Mouse (Mus musculus): ENCODE measurements around the gene Col27a1. TPM values are rescaled to one million over a fixed set of nuclear protein-coding genes. Genes with fewer than 3 reads are reported as not detected.

Gene Col27a1
- polyA plus RNA-seq, 1 experiment from 2014 or later: 22.3 TPM

- no peak for ATAC-seq (ENCODE audit: insufficient number of reproducible peaks, low FRiP score, low TSS enrichment, low read depth)
- 81% methylated on average over 1 of the region's 1 CpGs for WGBS
- Histone ChIP-seq H3K9me3 (replicated peaks) (no peaks in the 10 kb centered on the region), H3K4me2 (replicated peaks) (no peak overlapping the region), H3K4me3 (replicated peaks) (no peak overlapping the region), H3K27ac (replicated peaks) (no peak overlapping the region), H3K4me1 (0 out of 2 replicates have a peak, but pooled peaks cover 8% of the 10 kb centered on the region), H3K27me3 (no peaks in the 10 kb centered on the region), H3K9ac (no peak overlapping the region), H3K36me3 (peaks cover 28% of the 10 kb centered on the region)
These were observed 49.1 kb downstream of the Col27a1 start for GRCm38 (mm10) chr4:63262941-63263340.

GRCm38 (mm10) chr4:63266276-63266675 is 52.5 kb downstream of the Col27a1 start:
- H3K9me3 ChIP-seq (replicated peaks): no peaks in the 10 kb centered on the region
- no peak for ATAC-seq (ENCODE audit: insufficient number of reproducible peaks, low FRiP score, low TSS enrichment, low read depth)
- peaks cover 11% of the 10 kb centered on the region; the same call in 1 of the 2 replicates for H3K4me1 ChIP-seq
- WGBS: 89% methylated on average over 6 of the region's 6 CpGs
- H3K4me3 ChIP-seq (replicated peaks): no peak overlapping the region
- no peaks in the 10 kb centered on the region for H3K27me3 ChIP-seq
- peaks cover 46% of the 10 kb centered on the region for H3K36me3 ChIP-seq
- H3K9ac ChIP-seq: no peak overlapping the region
- no peak overlapping the region for H3K27ac ChIP-seq (replicated peaks)
- no peak overlapping the region for H3K4me2 ChIP-seq (replicated peaks)

- ATAC-seq (ENCODE audit: insufficient number of reproducible peaks, low FRiP score, low TSS enrichment, low read depth): no peak
These were observed 53.3 kb downstream of the Col27a1 start for GRCm38 (mm10) chr4:63267121-63267520.

GRCm38 (mm10) chr4:63267586-63267985 is 53.8 kb downstream of the Col27a1 start:
- Histone ChIP-seq H3K4me2 (replicated peaks) (no peak overlapping the region), H3K27ac (replicated peaks) (no peak overlapping the region), H3K9ac (no peak overlapping the region), H3K4me1 (peaks cover 6% of the 10 kb centered on the region; the same call in 1 of the 2 replicates), H3K36me3 (peaks cover 46% of the 10 kb centered on the region), H3K27me3 (no peaks in the 10 kb centered on the region), H3K9me3 (replicated peaks) (no peaks in the 10 kb centered on the region), H3K4me3 (replicated peaks) (no peak overlapping the region)
- ATAC-seq (ENCODE audit: insufficient number of reproducible peaks, low FRiP score, low TSS enrichment, low read depth): no peak
- 74% methylated on average over 1 of the region's 1 CpGs for WGBS

More at GRCm38 (mm10) chr4:63267121-63267520, 53.3 kb downstream of the Col27a1 start:
- 91% methylated on average over 4 of the region's 4 CpGs for WGBS
- Histone ChIP-seq H3K4me1 (peaks cover 9% of the 10 kb centered on the region; the same call in 1 of the 2 replicates), H3K27me3 (no peaks in the 10 kb centered on the region), H3K36me3 (peaks cover 46% of the 10 kb centered on the region), H3K9ac (no peak overlapping the region), H3K4me3 (replicated peaks) (no peak overlapping the region), H3K4me2 (replicated peaks) (no peak overlapping the region), H3K27ac (replicated peaks) (no peak overlapping the region), H3K9me3 (replicated peaks) (no peaks in the 10 kb centered on the region)

GRCm38 (mm10) chr4:63268777-63269176 is 55.0 kb downstream of the Col27a1 start:
- no peak for ATAC-seq (ENCODE audit: insufficient number of reproducible peaks, low FRiP score, low TSS enrichment, low read depth)
- H3K4me2 ChIP-seq (replicated peaks): no peak overlapping the region
- H3K9ac ChIP-seq: no peak overlapping the region
- H3K4me1 ChIP-seq: peaks cover 3% of the 10 kb centered on the region; the same call in 1 of the 2 replicates
- no peaks in the 10 kb centered on the region for H3K9me3 ChIP-seq (replicated peaks)
- no peaks in the 10 kb centered on the region for H3K27me3 ChIP-seq
- no peak overlapping the region for H3K4me3 ChIP-seq (replicated peaks)
- peaks cover 53% of the 10 kb centered on the region for H3K36me3 ChIP-seq
- no peak overlapping the region for H3K27ac ChIP-seq (replicated peaks)
- 47% methylated on average over 4 of the region's 4 CpGs for WGBS

DNA sequence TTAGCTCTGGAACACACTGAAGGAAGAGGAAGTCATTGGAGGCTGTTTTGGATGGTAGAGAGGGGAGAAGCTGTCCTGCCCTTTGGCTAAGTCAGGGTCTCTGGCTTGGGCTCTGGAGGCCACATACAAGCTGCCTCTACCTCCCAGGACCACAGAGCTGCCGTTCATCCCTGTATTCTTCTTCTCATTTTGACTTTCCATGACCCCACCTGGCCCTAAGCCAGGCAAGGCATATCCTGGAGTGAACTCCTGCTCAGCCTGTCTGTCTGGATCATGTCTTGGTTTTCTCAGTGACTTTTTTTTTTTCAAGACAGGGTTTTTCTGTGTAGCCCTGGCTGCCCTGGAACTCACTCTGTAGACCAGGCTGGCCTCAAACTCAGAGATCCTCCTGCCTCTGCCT is 60.7 kb downstream of the Col27a1 start:
- Histone ChIP-seq H3K4me2 (replicated peaks) (no peak overlapping the region), H3K27ac (replicated peaks) (no peak overlapping the region), H3K27me3 (no peaks in the 10 kb centered on the region), H3K9ac (no peak overlapping the region), H3K4me3 (replicated peaks) (no peak overlapping the region), H3K36me3 (peaks cover 53% of the 10 kb centered on the region), H3K9me3 (replicated peaks) (no peaks in the 10 kb centered on the region), H3K4me1 (no peaks in the 10 kb centered on the region)
- 58% methylated on average over 1 of the region's 1 CpGs for WGBS
- ATAC-seq (ENCODE audit: insufficient number of reproducible peaks, low FRiP score, low TSS enrichment, low read depth): no peak

DNA sequence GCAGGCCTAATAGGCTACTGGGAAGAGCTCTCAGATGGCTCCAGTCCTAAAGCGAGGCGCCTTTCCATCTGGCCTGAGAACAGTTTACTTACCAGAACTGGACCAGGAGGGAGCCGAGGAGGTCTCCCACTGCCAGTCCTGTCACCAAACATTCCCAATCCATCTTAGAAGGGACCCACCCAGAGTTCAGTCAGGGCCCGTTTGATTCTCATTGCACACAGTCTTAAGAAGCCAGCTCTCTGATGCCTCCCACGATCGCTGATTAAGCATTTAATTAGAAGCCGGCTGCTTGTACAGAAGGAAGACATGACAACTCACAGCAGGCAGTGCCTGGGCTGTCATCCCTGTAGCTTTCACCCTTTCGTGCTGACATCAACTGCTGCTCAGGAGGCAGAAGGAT is 61.4 kb downstream of the Col27a1 start:
- no peak overlapping the region for H3K27ac ChIP-seq (replicated peaks)
- H3K4me2 ChIP-seq (replicated peaks): no peak overlapping the region
- ATAC-seq (ENCODE audit: insufficient number of reproducible peaks, low FRiP score, low TSS enrichment, low read depth): no peak
- peaks cover 48% of the 10 kb centered on the region for H3K36me3 ChIP-seq
- WGBS: 53% methylated on average over 8 of the region's 8 CpGs
- no peaks in the 10 kb centered on the region for H3K4me1 ChIP-seq
- no peak overlapping the region for H3K4me3 ChIP-seq (replicated peaks)
- H3K9ac ChIP-seq: no peak overlapping the region
- H3K27me3 ChIP-seq: no peaks in the 10 kb centered on the region
- no peaks in the 10 kb centered on the region for H3K9me3 ChIP-seq (replicated peaks)

DNA sequence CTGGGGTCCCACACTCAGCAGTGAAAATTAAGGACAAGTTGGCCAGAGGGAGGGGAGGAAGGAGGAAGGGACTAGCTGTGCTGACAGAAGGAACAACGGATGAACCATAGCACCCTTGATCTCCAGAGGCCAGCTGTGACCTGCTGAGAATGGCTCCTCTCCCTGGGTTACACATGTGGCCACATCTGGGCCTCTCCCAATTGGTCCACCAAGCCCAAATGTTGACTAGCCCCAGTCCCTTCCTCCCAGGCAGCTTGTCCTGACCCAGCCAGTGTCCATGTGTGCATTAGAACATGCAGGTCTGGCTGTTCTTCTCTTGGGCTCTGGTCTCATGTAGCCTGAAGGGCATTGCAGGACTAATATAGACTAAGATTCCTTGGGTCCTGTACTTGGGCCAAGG is 62.8 kb downstream of the Col27a1 start:
- Histone ChIP-seq H3K9me3 (replicated peaks) (no peaks in the 10 kb centered on the region), H3K9ac (no peak overlapping the region), H3K36me3 (peaks cover 43% of the 10 kb centered on the region), H3K4me3 (replicated peaks) (no peak overlapping the region), H3K27ac (replicated peaks) (no peak overlapping the region), H3K4me1 (peaks cover 9% of the 10 kb centered on the region; the same call in 1 of the 2 replicates), H3K27me3 (no peaks in the 10 kb centered on the region), H3K4me2 (replicated peaks) (no peak overlapping the region)
- WGBS: 88% methylated on average over 1 of the region's 1 CpGs
- no peak for ATAC-seq (ENCODE audit: insufficient number of reproducible peaks, low FRiP score, low TSS enrichment, low read depth)

- Histone ChIP-seq H3K27ac (replicated peaks) (no peak overlapping the region), H3K36me3 (peaks cover 50% of the 10 kb centered on the region)
- WGBS: 81% methylated on average over 7 of the region's 7 CpGs
These were observed 65.0 kb downstream of the Col27a1 start for GRCm38 (mm10) chr4:63278821-63279220.

DNA sequence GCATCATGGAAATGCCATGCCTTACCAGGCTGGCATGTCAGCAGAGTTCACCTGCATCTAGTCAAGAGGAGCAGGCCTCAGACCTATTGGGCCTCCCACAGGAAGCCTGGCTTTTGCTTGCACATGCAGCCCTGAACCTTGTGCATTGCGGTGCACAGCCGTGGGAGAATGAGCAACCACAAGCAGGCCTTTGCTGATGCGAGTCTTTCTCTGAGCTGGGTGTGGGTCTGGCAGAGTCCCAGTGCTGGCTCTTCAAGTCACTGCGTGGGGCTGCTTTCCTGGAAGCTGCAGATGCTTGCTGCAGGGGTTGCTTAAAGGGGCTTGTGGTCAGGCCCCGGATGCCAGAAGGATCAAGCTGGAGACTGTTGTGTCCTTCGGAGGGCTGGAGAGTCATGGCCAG is 67.9 kb downstream of the Col27a1 start:
- 0 out of 2 replicates have a peak, but pooled peaks have one; percentile 25 for ATAC-seq (ENCODE audit: insufficient number of reproducible peaks, low FRiP score, low TSS enrichment, low read depth)
- Histone ChIP-seq H3K27ac (replicated peaks) (peak overlapping the region; percentile 44; the same call in 1 of the 2 replicates), H3K36me3 (peaks cover 58% of the 10 kb centered on the region)

More at GRCm38 (mm10) chr4:63278821-63279220, 65.0 kb downstream of the Col27a1 start:
- Histone ChIP-seq H3K9ac (no peak overlapping the region), H3K9me3 (replicated peaks) (no peaks in the 10 kb centered on the region), H3K27me3 (no peaks in the 10 kb centered on the region), H3K4me3 (replicated peaks) (no peak overlapping the region), H3K4me1 (peaks cover 20% of the 10 kb centered on the region), H3K4me2 (replicated peaks) (no peak overlapping the region)
- ATAC-seq (ENCODE audit: insufficient number of reproducible peaks, low FRiP score, low TSS enrichment, low read depth): no peak

GRCm38 (mm10) chr4:63283319-63283718 is 69.5 kb downstream of the Col27a1 start:
- ATAC-seq (ENCODE audit: insufficient number of reproducible peaks, low FRiP score, low TSS enrichment, low read depth): no peak
- Histone ChIP-seq H3K4me2 (replicated peaks) (no peak overlapping the region), H3K9ac (no peak overlapping the region), H3K27me3 (no peaks in the 10 kb centered on the region), H3K36me3 (peaks cover 58% of the 10 kb centered on the region), H3K4me3 (replicated peaks) (no peak overlapping the region), H3K4me1 (peaks cover 20% of the 10 kb centered on the region), H3K9me3 (replicated peaks) (no peaks in the 10 kb centered on the region), H3K27ac (replicated peaks) (no peak overlapping the region)
- WGBS: 69% methylated on average over 5 of the region's 5 CpGs

More for the DNA sequence above, 67.9 kb downstream of the Col27a1 start:
- Histone ChIP-seq H3K4me2 (replicated peaks) (no peak overlapping the region), H3K4me1 (peaks cover 20% of the 10 kb centered on the region), H3K27me3 (no peaks in the 10 kb centered on the region), H3K9ac (no peak overlapping the region), H3K9me3 (replicated peaks) (no peaks in the 10 kb centered on the region), H3K4me3 (replicated peaks) (no peak overlapping the region)
- 53% methylated on average over 6 of the region's 6 CpGs for WGBS

DNA sequence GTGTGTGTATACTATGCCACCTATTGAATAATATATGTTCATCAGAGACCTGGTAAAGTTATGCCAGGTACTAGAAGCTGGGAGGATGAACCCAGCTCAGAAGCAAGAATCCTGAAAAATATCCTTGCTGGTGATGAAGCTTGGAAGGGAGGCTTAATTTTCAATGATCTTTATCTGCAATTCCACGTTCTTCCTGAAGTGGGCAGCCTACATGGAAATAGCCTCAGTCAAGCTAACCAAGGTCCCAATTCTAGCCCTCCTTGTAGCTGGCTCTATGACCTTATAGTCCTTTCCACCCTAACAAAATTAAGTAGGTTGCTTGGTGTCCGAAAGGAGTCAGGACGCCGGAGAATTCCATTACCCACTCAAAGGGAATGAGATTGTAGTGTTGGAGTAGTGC is 72.2 kb downstream of the Col27a1 start:
- H3K36me3 ChIP-seq: peaks cover 47% of the 10 kb centered on the region
- H3K4me2 ChIP-seq (replicated peaks): no peak overlapping the region
- WGBS: 88% methylated on average over 4 of the region's 4 CpGs
- H3K9me3 ChIP-seq (replicated peaks): no peaks in the 10 kb centered on the region
- H3K4me3 ChIP-seq (replicated peaks): no peak overlapping the region
- H3K27ac ChIP-seq (replicated peaks): no peak overlapping the region
- no peaks in the 10 kb centered on the region for H3K27me3 ChIP-seq
- ATAC-seq (ENCODE audit: insufficient number of reproducible peaks, low FRiP score, low TSS enrichment, low read depth): no peak
- H3K4me1 ChIP-seq: peaks cover 33% of the 10 kb centered on the region
- no peak overlapping the region for H3K9ac ChIP-seq

Data from embryonic facial prominence, embryonic 15.5 days (tissue).